ENCODE assay signal across 8 mouse cellular contexts in the genomic region with DNA sequence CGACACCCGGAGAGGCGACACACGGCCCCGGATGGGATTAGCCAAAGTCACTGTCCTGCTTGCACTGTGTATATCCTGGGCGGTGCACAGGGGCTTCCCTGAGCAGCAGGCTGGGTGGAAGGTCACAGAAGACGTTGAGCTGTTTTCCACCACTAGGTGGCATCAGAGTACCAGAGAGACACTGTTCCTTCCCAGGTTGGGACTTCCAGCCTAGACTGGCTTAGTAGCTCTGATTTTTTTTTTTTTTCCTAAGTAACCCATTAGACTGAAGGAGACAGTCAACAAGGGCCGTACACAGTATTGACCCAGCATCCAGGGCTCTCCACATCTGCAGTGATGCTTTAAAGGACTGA.
DNase-seq lines count a peak whose midpoint lies in the region; ATAC-seq lines count a peak whose summit lies in the region.

No protein-coding gene starts in this region.

- DNase-seq in layer of hippocampus, adult 11-12 months (ENCODE audit: low spot score), result peak; percentile 79
- DNase-seq in layer of hippocampus, adult 9-10 months (ENCODE audit: low spot score), result no peak
- peak; percentile 89 for DNase-seq in embryo, embryonic 10 days (ENCODE audit: low spot score)
- peak; percentile 35 to 49 for DNase-seq in gastrocnemius, postnatal 36 days
- peak; percentile 50 to 61 for DNase-seq in left cerebral cortex, postnatal 36 days (ENCODE audit: low spot score in 2 of 2)
- peak; percentile 96 for DNase-seq in midbrain, embryonic 11.5 days (ENCODE audit: low spot score, missing footprints)
- DNase-seq in right cerebral cortex, postnatal 4 days, result peak; percentile 69

- intact Hi-C loops in gastrocnemius, postnatal 36 days (cut with DNase I), result loop anchor here (1.0 to 10.0 kb wide), 2 partner anchors 119 to 232 kb away; no protein-coding TSS in a partner anchor
- intact Hi-C loops in left cerebral cortex, postnatal 36 days (cut with DNase I), result loop anchor here (1.0 to 2.0 kb wide), 2 partner anchors 119 to 460 kb away; no protein-coding TSS in a partner anchor

- ATAC-seq in intestine, embryonic 16.5 days, result peak; percentile 77
- peak; percentile 86 for ATAC-seq in midbrain, embryonic 11.5 days (ENCODE audit: low FRiP score)

- no peak overlapping the region for H3K27ac ChIP-seq in intestine, embryonic 16.5 days (ENCODE audit: low read length)
- H3K27ac ChIP-seq in midbrain, embryonic 11.5 days (ENCODE audit: low read depth, low read length), result no peak overlapping the region

- no peak overlapping the region for H3K4me2 ChIP-seq in intestine, embryonic 16.5 days (ENCODE audit: low read depth, low read length)
- H3K4me2 ChIP-seq in midbrain, embryonic 11.5 days, result no peak overlapping the region

- 22% methylated on average over 8 of the region's 8 CpGs for WGBS in intestine, embryonic 16.5 days
- 34% methylated on average over 8 of the region's 8 CpGs for WGBS in midbrain, embryonic 11.5 days

- H3K4me1 ChIP-seq in intestine, embryonic 16.5 days (ENCODE audit: control insufficient read depth, insufficient read depth, low read length), result no peaks in the 10 kb centered on the region
- no peaks in the 10 kb centered on the region for H3K4me1 ChIP-seq in midbrain, embryonic 11.5 days (ENCODE audit: control insufficient read depth, insufficient read depth, low read length)

- H3K27me3 ChIP-seq in intestine, embryonic 16.5 days (replicated peaks; ENCODE audit: control insufficient read depth, insufficient read depth, low read length), result no peaks in the 10 kb centered on the region
- H3K27me3 ChIP-seq in midbrain, embryonic 11.5 days (ENCODE audit: control insufficient read depth, insufficient read depth, low read length), result no peaks in the 10 kb centered on the region

- peaks cover 8% of the 10 kb centered on the region; the same call in 1 of the 2 replicates for H3K36me3 ChIP-seq in intestine, embryonic 16.5 days (ENCODE audit: control insufficient read depth, insufficient read depth, low read length)
- H3K36me3 ChIP-seq in midbrain, embryonic 11.5 days (ENCODE audit: control insufficient read depth, insufficient read depth, low read length), result no peaks in the 10 kb centered on the region; the same call in 1 of the 2 replicates

- no peak overlapping the region for H3K4me3 ChIP-seq in intestine, embryonic 16.5 days (ENCODE audit: low read length)
- H3K4me3 ChIP-seq in midbrain, embryonic 11.5 days (ENCODE audit: low read depth, low read length), result no peak overlapping the region

- no peaks in the 10 kb centered on the region for H3K9me3 ChIP-seq in intestine, embryonic 16.5 days (ENCODE audit: control insufficient read depth, low read length)
- no peaks in the 10 kb centered on the region for H3K9me3 ChIP-seq in midbrain, embryonic 11.5 days (ENCODE audit: control insufficient read depth, low read length)

- no peak overlapping the region for H3K9ac ChIP-seq in intestine, embryonic 16.5 days (ENCODE audit: low read depth, low read length)
- H3K9ac ChIP-seq in midbrain, embryonic 11.5 days (ENCODE audit: low read length), result no peak overlapping the region
